Mouse (Mus musculus) large intestine, adult 2 months (tissue): ENCODE measurements around the gene Tas2r119. TPM values are rescaled to one million over a fixed set of nuclear protein-coding genes. Genes with fewer than 3 reads are reported as not detected.
A peak's percentile ranks its signal among the peaks of the same experiment; 100 is the strongest.

Source experiments
- DNase-seq: peaks from one replicate; pipeline ENCODE4 v3.0.0-alpha.2; 2012; ENCODE audit warnings: low read depth, low spot score
- WGBS: fragments of 180-500 bp; shearing (Covaris S2); methylation state at CpG from one replicate; pipeline ENCODE4 v1.1.7; 2018; 5-methylcytosine and 5-hydroxymethylcytosine counted together
- polyA plus RNA-seq: library from polyadenylated mRNA; depleted of rRNA; stranded (reverse); fragments of >200 nt; gene quantifications from 2 replicates; pipeline ENCODE4 v1.2.3, GENCODE M21; 2012; rRNA removed

The Tas2r119 gene
- not detected in 2 replicates for polyA plus RNA-seq

GRCm38 (mm10) chr15:32176989-32177388, at the start of gene Tas2r119:
TSS of gene Tas2r119 (plus strand) at chr15:32177289.
- WGBS: 74% methylated on average over 4 of the region's 4 CpGs
- no peak for DNase-seq

GRCm38 (mm10) chr15:32132315-32132714, 44.8 kb upstream of the Tas2r119 start:
- 30% methylated on average over 7 of the region's 7 CpGs for WGBS
- DNase-seq: no peak

GRCm38 (mm10) chr15:32141657-32142056, 35.4 kb upstream of the Tas2r119 start:
- no peak for DNase-seq

- DNase-seq: no peak
- 48% methylated on average over 3 of the region's 3 CpGs for WGBS
These were observed 32.8 kb upstream of the Tas2r119 start for GRCm38 (mm10) chr15:32144269-32144668.

GRCm38 (mm10) chr15:32153404-32153803, 23.7 kb upstream of the Tas2r119 start:
- WGBS: 97% methylated on average over 2 of the region's 2 CpGs
- no peak for DNase-seq

- 76% methylated on average over 11 of the region's 11 CpGs for WGBS
- no peak for DNase-seq
These were observed 23.1 kb upstream of the Tas2r119 start for GRCm38 (mm10) chr15:32153857-32154449.

GRCm38 (mm10) chr15:32156126-32156525, 21.0 kb upstream of the Tas2r119 start:
- WGBS: 90% methylated on average over 5 of the region's 5 CpGs
- DNase-seq: no peak

GRCm38 (mm10) chr15:32160281-32160680, 16.8 kb upstream of the Tas2r119 start:
- no peak for DNase-seq

GRCm38 (mm10) chr15:32171764-32172163, 5.3 kb upstream of the Tas2r119 start:
- no peak for DNase-seq
- WGBS: 75% methylated on average over 6 of the region's 6 CpGs

GRCm38 (mm10) chr15:32172175-32172987, 4.7 kb upstream of the Tas2r119 start:
- no peak for DNase-seq
- WGBS: 82% methylated on average over 9 of the region's 9 CpGs

- no peak for DNase-seq
- 83% methylated on average over 2 of the region's 2 CpGs for WGBS
These were observed 4.1 kb upstream of the Tas2r119 start for GRCm38 (mm10) chr15:32172988-32173329.

- no peak for DNase-seq
These were observed 3.1 kb downstream of the Tas2r119 start for GRCm38 (mm10) chr15:32180010-32180725.

GRCm38 (mm10) chr15:32182026-32182425, 4.9 kb downstream of the Tas2r119 start:
- 69% methylated on average over 1 of the region's 1 CpGs for WGBS
- DNase-seq: no peak

More at GRCm38 (mm10) chr15:32180010-32180725, 3.1 kb downstream of the Tas2r119 start:
- WGBS: 85% methylated on average over 1 of the region's 1 CpGs

GRCm38 (mm10) chr15:32184964-32185363, 7.9 kb downstream of the Tas2r119 start:
- no peak for DNase-seq

- 13% methylated on average over 3 of the region's 3 CpGs for WGBS
- DNase-seq: peak; percentile 61
These were observed 12.8 kb downstream of the Tas2r119 start for GRCm38 (mm10) chr15:32189879-32190278.

- 33% methylated on average over 6 of the region's 6 CpGs for WGBS
- DNase-seq: peak; percentile 61
These were observed 13.3 kb downstream of the Tas2r119 start for GRCm38 (mm10) chr15:32190436-32190835.

GRCm38 (mm10) chr15:32192948-32193347, 15.9 kb downstream of the Tas2r119 start:
- WGBS: 22% methylated on average over 1 of the region's 1 CpGs
- no peak for DNase-seq

GRCm38 (mm10) chr15:32198076-32198475, 21.0 kb downstream of the Tas2r119 start:
- DNase-seq: no peak
- 93% methylated on average over 9 of the region's 9 CpGs for WGBS

GRCm38 (mm10) chr15:32198561-32198960, 21.5 kb downstream of the Tas2r119 start:
- 89% methylated on average over 5 of the region's 5 CpGs for WGBS
- DNase-seq: no peak

GRCm38 (mm10) chr15:32203242-32203641, 26.2 kb downstream of the Tas2r119 start:
- no peak for DNase-seq
- WGBS: 94% methylated on average over 5 of the region's 5 CpGs

- WGBS: 85% methylated on average over 10 of the region's 10 CpGs
- no peak for DNase-seq
These were observed 27.8 kb downstream of the Tas2r119 start for GRCm38 (mm10) chr15:32204908-32205307.
